Mouse (Mus musculus): ENCODE data around the gene Bfsp2.

DNA sequence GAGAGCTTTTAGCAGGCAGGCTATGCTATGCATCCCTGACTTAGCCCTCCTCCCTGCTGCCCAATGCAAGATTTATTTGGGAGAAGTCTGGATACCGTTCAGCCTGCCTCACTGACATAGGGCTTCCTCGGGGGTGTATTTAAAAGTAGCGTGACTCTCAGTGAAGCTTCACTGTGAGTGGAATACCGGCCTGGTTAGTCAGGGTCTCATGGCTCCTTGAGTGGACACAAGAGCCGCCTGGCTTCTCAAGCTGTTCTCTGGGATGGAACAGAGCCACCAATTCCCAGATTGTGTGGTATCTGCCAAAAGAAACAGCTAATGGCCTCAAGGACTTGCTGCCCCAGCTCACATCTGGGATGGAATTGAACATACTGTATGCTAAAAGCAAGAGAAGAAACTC lies 43.1 kb downstream of the Bfsp2 start:
- TF ChIP-seq POLR2A (IDR thresholded peaks at IDR 0.05; ENCODE audit: extremely low read depth, insufficient read depth, low read length) (no peak), CTCF (IDR thresholded peaks at IDR 0.05; ENCODE audit: low read depth, low read length) (no peak)
